Mouse (Mus musculus): ENCODE measurements around the gene Tifab.

DNA sequence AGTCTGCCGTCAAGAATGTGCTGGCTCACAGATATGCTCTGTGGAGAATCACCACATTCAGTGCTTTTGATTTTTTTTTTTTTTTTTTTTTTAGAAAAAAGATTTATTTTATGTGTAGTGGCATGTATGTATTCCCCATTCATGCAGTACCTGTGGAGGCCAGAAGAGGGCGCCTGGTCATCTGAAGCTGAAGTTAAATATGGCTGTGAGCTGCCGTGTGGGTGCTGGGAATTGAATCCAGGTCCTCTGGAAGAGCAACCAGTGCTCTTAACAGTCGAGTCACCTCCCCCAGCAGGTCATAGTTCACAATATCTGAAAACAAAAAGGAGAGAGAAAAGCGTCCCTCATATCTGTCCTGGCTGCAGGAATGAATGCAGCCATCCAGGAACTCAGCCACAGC, 11.0 kb upstream of the Tifab start:
- no peak for TF ChIP-seq CTCF (IDR thresholded peaks at IDR 0.05; ENCODE audit: control insufficient read depth, insufficient read depth, insufficient read length)
- no peak for TF ChIP-seq MYOG (IDR thresholded peaks at IDR 0.05; ENCODE audit: control insufficient read depth, extremely low read depth, insufficient read length)
- TF ChIP-seq FOSL1 (IDR thresholded peaks at IDR 0.05; ENCODE audit: insufficient read depth, low read length, poor library complexity, severe bottlenecking): no peak
- TF ChIP-seq USF1 (IDR thresholded peaks at IDR 0.05; ENCODE audit: low read depth): no peak
- TF ChIP-seq CEBPB (IDR thresholded peaks at IDR 0.05; ENCODE audit: low read depth): no peak
- no peak for TF ChIP-seq MYOD1 (IDR thresholded peaks at IDR 0.05; ENCODE audit: control insufficient read depth, insufficient read length, low read depth)
